Mouse (Mus musculus) testis, adult 2 months (tissue): ENCODE data around the gene Crlf2.

Source experiments
- CTCF ChIP-seq: fragments of 200-500 bp; IDR thresholded peaks from 2 replicates; pipeline ENCODE4 v1.5.1; 2012; ENCODE audit warnings: low read depth, mild to moderate bottlenecking, inconsistent platforms, low read length, moderate library complexity; ENCODE audit not compliant: control insufficient read depth, insufficient read depth, insufficient replicate concordance
- POLR2A ChIP-seq: fragments of 200-500 bp; IDR thresholded peaks from 2 replicates; pipeline ENCODE4 v1.6.1; 2012; ENCODE audit warnings: low read depth, mild to moderate bottlenecking, inconsistent platforms, low read length, moderate library complexity; ENCODE audit not compliant: control insufficient read depth

GRCm38 (mm10) chr5:109554091-109555050 is 4.4 kb downstream of the Crlf2 start:
- no peak for TF ChIP-seq CTCF
- TF ChIP-seq POLR2A = peak; percentile 45
